Mouse (Mus musculus) stomach, embryonic 14.5 days (tissue): Measurements from ENCODE around the gene Tfec. TPM values are rescaled to one million over a fixed set of nuclear protein-coding genes. Genes with fewer than 3 reads are reported as not detected.

ENCODE experiments used
- ATAC-seq: fragments of 200-750 bp; cut with Nextera tagmentation; 2 replicates; pipeline ENCODE4 v1.8.0; 2017; ENCODE audit warnings: low read depth, moderate TSS enrichment; ENCODE audit not compliant: insufficient number of reproducible peaks, insufficient read depth, low FRiP score
- H3K27ac ChIP-seq: fragments of 300-500 bp; sonication (generic); 2 replicates; pipeline ENCODE4 v1.5.1; 2014; ENCODE audit warnings: mild to moderate bottlenecking, low read length, moderate library complexity, mixed read lengths
- H3K27me3 ChIP-seq: fragments of 300-500 bp; sonication (generic); 2 replicates; pipeline ENCODE4 v1.6.1; 2014; ENCODE audit warnings: low read length, control low read depth, mixed read lengths; ENCODE audit not compliant: control insufficient read depth, insufficient read depth
- H3K36me3 ChIP-seq: fragments of 300-500 bp; sonication (generic); 2 replicates; pipeline ENCODE4 v1.6.1; 2014; ENCODE audit warnings: mild to moderate bottlenecking, control low read depth, low read length, moderate library complexity, mixed read lengths; ENCODE audit not compliant: control insufficient read depth, insufficient read depth
- H3K4me1 ChIP-seq: fragments of 300-500 bp; sonication (generic); 2 replicates; pipeline ENCODE4 v1.6.1; 2014; ENCODE audit warnings: low read length, control low read depth, mixed read lengths; ENCODE audit not compliant: control insufficient read depth, insufficient read depth
- H3K4me2 ChIP-seq: fragments of 300-500 bp; sonication (generic); replicated peaks from 2 replicates; pipeline ENCODE4 v1.6.1; 2014; ENCODE audit warnings: low read depth, low read length, control low read depth
- H3K4me3 ChIP-seq: fragments of 300-500 bp; sonication (generic); 2 replicates; pipeline ENCODE4 v1.5.1; 2014; ENCODE audit warnings: low read depth, low read length, control low read depth
- H3K9ac ChIP-seq: fragments of 300-500 bp; sonication (generic); replicated peaks from 2 replicates; pipeline ENCODE4 v1.6.1; 2014; ENCODE audit warnings: low read depth, mild to moderate bottlenecking, control low read depth, low read length, moderate library complexity, mixed read lengths
- H3K9me3 ChIP-seq: fragments of 300-500 bp; sonication (generic); 2 replicates; pipeline ENCODE4 v1.6.1; 2016; ENCODE audit warnings: low read depth, low read length, control low read depth; ENCODE audit not compliant: control insufficient read depth
- WGBS: fragments of 180-500 bp; shearing (Covaris S2); extraction: QIAGEN DNeasy Blood & Tissue Kit; methylation state at CpG from one replicate; pipeline ENCODE4 v1.1.7; 2014; 5-methylcytosine and 5-hydroxymethylcytosine counted together
- polyA plus RNA-seq: library from polyadenylated mRNA; unstranded; fragments of >200 nt; fragmentation: Nextera tagmentation; extraction: Ambion mirVana; gene quantifications from 2 replicates; pipeline ENCODE4 v1.2.1, GENCODE M21; 2014

The Tfec gene
- polyA plus RNA-seq, 1 experiment from 2014 or later, result 2.1 TPM

DNA sequence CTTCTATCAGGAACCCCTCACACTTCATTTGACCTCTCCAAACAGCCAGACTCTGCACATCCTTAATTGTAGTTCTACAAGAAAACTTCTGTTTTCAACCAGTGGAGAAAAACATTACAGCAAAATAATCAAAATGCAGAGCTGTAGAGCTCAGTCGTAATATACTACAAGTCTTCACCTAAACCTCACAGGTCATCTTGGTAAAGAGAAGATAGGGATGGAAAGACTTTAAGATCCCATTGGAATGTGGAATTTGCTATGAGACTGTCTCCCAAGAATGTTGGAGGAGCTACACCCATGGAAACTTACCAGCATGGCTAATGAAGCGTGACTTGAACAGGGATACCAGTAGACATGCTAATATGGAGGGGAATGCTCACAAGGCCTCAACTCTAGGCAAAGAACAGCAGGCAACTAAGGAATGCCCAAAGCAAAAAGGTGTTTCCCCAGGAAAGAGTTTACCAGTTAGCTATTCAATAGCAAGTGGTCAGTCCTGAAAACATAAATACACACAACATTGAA lies 24.2 kb downstream of the Tfec start:
- Histone ChIP-seq H3K4me2 (no peak overlapping the region), H3K4me1 (no peaks in the 10 kb centered on the region), H3K4me3 (no peak overlapping the region), H3K9ac (no peak overlapping the region), H3K27me3 (no peaks in the 10 kb centered on the region), H3K36me3 (no peaks in the 10 kb centered on the region), H3K9me3 (no peaks in the 10 kb centered on the region), H3K27ac (no peak overlapping the region)
- 88% methylated on average over 2 of the region's 2 CpGs for WGBS
- ATAC-seq, result no peak

DNA sequence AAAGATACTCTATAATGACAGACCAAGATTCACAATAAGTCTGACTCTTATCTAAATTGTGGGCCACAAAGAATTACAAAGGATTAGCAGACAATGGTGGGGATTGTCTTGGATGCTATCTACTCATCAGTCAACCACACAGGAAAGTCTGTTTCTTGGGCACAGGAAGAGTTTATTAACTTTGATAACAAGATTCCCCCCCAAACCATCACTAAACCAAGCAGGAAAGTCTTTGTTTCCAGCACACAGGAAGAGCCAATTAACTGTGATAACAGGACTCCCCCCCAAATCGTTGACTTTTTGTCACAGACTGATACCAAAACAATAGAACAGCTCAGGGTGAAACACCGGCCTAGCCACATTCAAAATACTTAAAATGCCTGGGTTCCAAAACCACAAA lies 28.2 kb downstream of the Tfec start:
- WGBS, result 53% methylated on average over 2 of the region's 2 CpGs
- no peak for ATAC-seq

DNA sequence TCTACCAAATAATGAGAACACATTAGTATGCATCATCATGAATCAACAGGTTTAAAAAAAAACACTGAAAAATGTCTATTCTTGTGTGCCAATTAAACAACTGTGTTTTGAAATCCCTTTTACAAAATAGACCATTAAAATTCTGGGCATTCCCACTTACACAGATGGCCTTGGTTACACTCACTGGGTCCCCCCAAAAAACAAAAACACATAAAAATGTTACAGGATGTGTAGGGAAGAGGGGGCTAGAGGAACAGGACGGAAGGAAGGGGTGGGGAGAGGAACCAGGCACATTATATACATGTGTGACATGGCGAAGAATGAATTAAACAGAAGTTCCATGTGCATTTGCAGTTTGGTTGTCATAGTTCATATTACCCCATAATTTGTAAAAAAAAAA lies 29.9 kb downstream of the Tfec start:
- H3K9me3 ChIP-seq, result no peaks in the 10 kb centered on the region
- no peak overlapping the region for H3K4me3 ChIP-seq
- H3K27me3 ChIP-seq, result no peaks in the 10 kb centered on the region
- H3K4me1 ChIP-seq, result no peaks in the 10 kb centered on the region
- H3K4me2 ChIP-seq, result no peak overlapping the region
- H3K27ac ChIP-seq, result no peak overlapping the region
- WGBS, result 76% methylated on average over 2 of the region's 2 CpGs
- no peaks in the 10 kb centered on the region for H3K36me3 ChIP-seq
- H3K9ac ChIP-seq, result no peak overlapping the region
- no peak for ATAC-seq

More for the DNA sequence above, 28.2 kb downstream of the Tfec start:
- Histone ChIP-seq H3K27me3 (no peaks in the 10 kb centered on the region), H3K9me3 (no peaks in the 10 kb centered on the region), H3K4me2 (no peak overlapping the region), H3K27ac (no peak overlapping the region), H3K4me3 (no peak overlapping the region), H3K4me1 (no peaks in the 10 kb centered on the region), H3K9ac (no peak overlapping the region), H3K36me3 (no peaks in the 10 kb centered on the region)

DNA sequence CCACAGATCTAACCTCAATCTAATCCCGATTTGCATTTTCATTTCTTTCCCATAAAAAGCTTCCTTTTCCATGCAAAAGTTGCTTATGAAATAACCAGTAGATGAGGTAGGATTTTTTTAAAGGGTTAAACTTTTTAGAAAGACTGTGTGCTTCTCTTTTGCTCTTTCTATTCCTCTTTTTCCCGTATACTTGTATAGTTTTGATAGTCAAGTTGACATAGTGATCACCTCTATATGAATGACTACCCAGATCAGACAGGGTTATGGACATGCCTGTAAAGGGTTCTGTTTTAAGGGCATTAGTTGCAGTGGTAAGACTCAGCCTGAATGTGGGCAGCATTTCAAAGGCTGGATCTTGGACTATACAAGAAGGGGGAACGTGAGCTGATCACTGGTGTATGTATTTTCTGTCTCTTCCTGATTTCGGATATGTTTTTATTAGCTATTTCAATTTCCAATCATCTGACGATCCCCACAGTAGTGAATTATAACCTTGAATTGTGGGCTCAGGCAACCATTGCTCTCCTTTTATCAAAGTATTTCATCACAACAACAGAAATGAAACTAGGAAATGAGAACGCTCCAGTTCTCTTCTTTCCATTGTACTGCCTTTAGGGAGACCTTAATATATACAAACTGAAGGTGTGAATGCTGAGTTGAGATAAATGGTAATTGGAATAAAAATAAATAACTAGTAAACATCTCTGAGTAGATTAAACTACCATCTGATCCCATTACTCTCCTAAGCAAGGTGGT lies 35.3 kb downstream of the Tfec start:
- WGBS, result 91% methylated on average over 6 of the region's 6 CpGs
- Histone ChIP-seq H3K27ac (no peak overlapping the region), H3K4me2 (no peak overlapping the region), H3K9ac (no peak overlapping the region), H3K36me3 (no peaks in the 10 kb centered on the region), H3K9me3 (no peaks in the 10 kb centered on the region), H3K4me1 (no peaks in the 10 kb centered on the region), H3K27me3 (no peaks in the 10 kb centered on the region), H3K4me3 (no peak overlapping the region)
- no peak for ATAC-seq

DNA sequence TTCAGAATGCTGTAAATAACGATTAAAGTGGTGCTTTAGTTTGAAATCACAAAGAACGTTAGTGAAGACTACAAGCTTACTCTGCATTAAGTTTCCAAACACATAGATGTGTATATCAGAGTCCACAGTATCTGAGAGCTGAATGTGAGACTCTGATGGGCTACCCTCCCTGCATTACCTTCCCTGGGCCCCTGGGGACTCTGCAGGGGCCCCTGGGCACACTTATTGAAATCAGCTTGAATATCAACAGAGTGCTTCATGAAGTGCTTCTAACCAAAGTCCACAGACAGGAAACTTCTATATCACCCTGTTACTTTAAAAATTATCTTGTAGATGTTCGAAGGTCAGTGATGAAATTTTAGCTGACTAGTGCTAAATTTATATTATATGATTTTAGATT lies 36.2 kb downstream of the Tfec start:
- Histone ChIP-seq H3K9ac (no peak overlapping the region), H3K9me3 (no peaks in the 10 kb centered on the region), H3K4me1 (no peaks in the 10 kb centered on the region), H3K4me3 (no peak overlapping the region), H3K4me2 (no peak overlapping the region), H3K36me3 (no peaks in the 10 kb centered on the region), H3K27ac (no peak overlapping the region), H3K27me3 (no peaks in the 10 kb centered on the region)
- no peak for ATAC-seq
- WGBS, result 87% methylated on average over 3 of the region's 3 CpGs

DNA sequence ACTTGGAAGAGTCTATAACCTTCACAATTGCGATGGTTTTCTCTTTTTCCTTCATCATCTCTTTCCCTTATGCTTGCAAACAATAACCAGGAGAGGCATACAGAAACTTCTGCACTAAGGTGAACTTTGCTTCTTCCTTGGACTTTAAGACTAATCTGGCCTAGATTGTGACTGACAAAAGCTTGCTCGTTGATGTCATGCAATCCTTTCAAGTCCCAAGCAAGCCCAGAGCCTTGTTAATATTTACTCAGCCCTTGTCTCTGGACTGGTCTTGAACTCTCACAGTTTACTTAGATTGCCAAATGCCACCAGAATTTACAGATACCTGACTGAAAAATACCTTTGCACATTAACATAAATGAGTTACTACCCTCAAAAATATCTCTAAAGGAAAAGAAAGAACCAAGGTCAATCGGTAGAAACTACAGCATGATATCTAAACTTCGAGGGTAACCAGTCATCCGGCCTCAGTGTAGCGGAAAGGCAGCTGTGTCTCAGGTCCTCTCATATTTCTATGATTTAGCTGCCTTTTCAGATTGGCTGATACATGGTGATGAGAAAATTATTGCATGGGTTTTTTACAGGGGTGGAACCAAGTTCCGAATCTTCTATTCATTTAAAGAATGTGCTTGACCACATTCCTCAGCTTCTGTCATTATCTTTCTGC lies 42.2 kb downstream of the Tfec start:
- 66% methylated on average over 7 of the region's 7 CpGs for WGBS
- Histone ChIP-seq H3K9ac (no peak overlapping the region), H3K9me3 (no peaks in the 10 kb centered on the region), H3K4me1 (no peaks in the 10 kb centered on the region), H3K4me2 (no peak overlapping the region), H3K27ac (no peak overlapping the region), H3K27me3 (no peaks in the 10 kb centered on the region), H3K4me3 (no peak overlapping the region), H3K36me3 (no peaks in the 10 kb centered on the region)
- 0 out of 2 replicates have a peak, but pooled peaks have one; percentile 42 for ATAC-seq

DNA sequence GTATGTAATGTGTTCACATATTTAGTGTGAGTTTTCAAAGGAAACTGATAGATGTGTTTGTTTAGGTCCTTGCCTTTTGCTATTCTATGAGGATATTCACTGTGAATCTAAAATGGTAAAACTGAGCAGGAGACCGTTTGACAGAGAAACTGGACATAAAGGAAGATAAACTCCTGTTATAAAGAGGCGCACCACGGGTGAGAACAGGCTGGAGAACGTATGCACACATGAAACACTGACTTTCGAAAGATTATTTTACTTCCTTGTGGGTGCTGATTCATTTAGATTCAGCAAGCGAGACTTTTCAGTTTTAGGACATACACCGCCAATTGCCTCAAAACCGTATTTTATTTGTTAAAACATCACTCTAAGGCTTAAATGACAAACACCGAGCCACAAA lies 43.3 kb downstream of the Tfec start:
- H3K9me3 ChIP-seq, result no peaks in the 10 kb centered on the region
- no peak overlapping the region for H3K9ac ChIP-seq
- no peaks in the 10 kb centered on the region for H3K27me3 ChIP-seq
- ATAC-seq, result no peak
- no peak overlapping the region for H3K4me2 ChIP-seq
- no peak overlapping the region for H3K4me3 ChIP-seq
- no peaks in the 10 kb centered on the region for H3K4me1 ChIP-seq
- H3K36me3 ChIP-seq, result no peaks in the 10 kb centered on the region
- H3K27ac ChIP-seq, result no peak overlapping the region
- 68% methylated on average over 9 of the region's 9 CpGs for WGBS

DNA sequence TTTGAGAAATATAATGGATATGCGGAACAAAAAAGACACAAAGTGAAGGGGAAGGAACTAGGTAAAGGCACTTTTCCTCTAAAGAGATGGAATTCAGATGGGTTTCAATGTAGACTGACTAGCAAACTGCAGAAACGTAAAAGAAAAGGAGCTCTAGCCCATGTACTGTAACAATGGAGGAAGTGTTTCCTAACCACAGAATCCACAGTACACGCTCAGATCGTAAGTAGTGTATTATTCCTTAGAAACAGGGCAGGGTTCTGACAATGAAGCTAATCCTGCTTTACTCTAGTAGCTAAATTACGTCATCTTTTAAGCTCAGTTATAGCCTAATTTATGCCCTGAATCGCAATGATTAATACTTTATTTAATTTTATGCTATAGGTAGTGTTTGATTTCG lies 51.7 kb downstream of the Tfec start:
- no peaks in the 10 kb centered on the region for H3K36me3 ChIP-seq
- no peaks in the 10 kb centered on the region for H3K27me3 ChIP-seq
- H3K4me1 ChIP-seq, result no peaks in the 10 kb centered on the region
- no peak for ATAC-seq
- no peak overlapping the region for H3K27ac ChIP-seq
- H3K4me2 ChIP-seq, result no peak overlapping the region
- no peak overlapping the region for H3K4me3 ChIP-seq
- no peaks in the 10 kb centered on the region for H3K9me3 ChIP-seq
- WGBS, result 85% methylated on average over 7 of the region's 7 CpGs
- H3K9ac ChIP-seq, result no peak overlapping the region
